Mouse (Mus musculus): ENCODE measurements at regions not wholly inside any gene's neighbourhood (a gene's known extent, or its start where the extent isn't known, plus 50 kb on each side); places are given as distances from the start of the nearest gene placed in this dataset.

GRCm38 (mm10) chr6:31840621-31841020, 209.4 kb upstream of the 1700012A03Rik start:
- no peak overlapping the region for H3K9ac ChIP-seq (replicated peaks; ENCODE audit: low read length, poor library complexity, severe bottlenecking)
- H3K36me3 ChIP-seq (ENCODE audit: insufficient read depth, low read length): no peaks in the 10 kb centered on the region
- no peak overlapping the region for H3K4me3 ChIP-seq (ENCODE audit: low read depth, low read length)
- H3K27me3 ChIP-seq (ENCODE audit: insufficient read depth, low read length): no peaks in the 10 kb centered on the region
- ATAC-seq (ENCODE audit: low FRiP score): no peak
- DNase-seq (ENCODE audit: low spot score): no peak
- H3K4me1 ChIP-seq (ENCODE audit: insufficient read depth, low read length): no peaks in the 10 kb centered on the region
- no peak overlapping the region for H3K4me2 ChIP-seq (ENCODE audit: low read depth, low read length, poor library complexity, severe bottlenecking)
- TF ChIP-seq CTCF (IDR thresholded peaks at IDR 0.05): peak; percentile 22
- H3K9me3 ChIP-seq (ENCODE audit: low read length): no peaks in the 10 kb centered on the region
- H3K27ac ChIP-seq (ENCODE audit: low read depth, low read length): no peak overlapping the region
- 88% methylated on average over 4 of the region's 4 CpGs for WGBS

GRCm38 (mm10) chr6:31838588-31838987, 211.5 kb upstream of the 1700012A03Rik start:
- DNase-seq (ENCODE audit: low spot score): no peak
- 68% methylated on average over 1 of the region's 1 CpGs for WGBS
- Histone ChIP-seq H3K36me3 (ENCODE audit: insufficient read depth, low read length) (no peaks in the 10 kb centered on the region), H3K9me3 (ENCODE audit: low read length) (no peaks in the 10 kb centered on the region), H3K4me1 (ENCODE audit: insufficient read depth, low read length) (no peaks in the 10 kb centered on the region), H3K27ac (ENCODE audit: low read depth, low read length) (no peak overlapping the region), H3K4me3 (ENCODE audit: low read depth, low read length) (no peak overlapping the region), H3K9ac (replicated peaks; ENCODE audit: low read length, poor library complexity, severe bottlenecking) (no peak overlapping the region), H3K4me2 (ENCODE audit: low read depth, low read length, poor library complexity, severe bottlenecking) (no peak overlapping the region), H3K27me3 (ENCODE audit: insufficient read depth, low read length) (no peaks in the 10 kb centered on the region)
- peak; percentile 58 for TF ChIP-seq CTCF (IDR thresholded peaks at IDR 0.05)
- no peak for ATAC-seq (ENCODE audit: low FRiP score)

DNA sequence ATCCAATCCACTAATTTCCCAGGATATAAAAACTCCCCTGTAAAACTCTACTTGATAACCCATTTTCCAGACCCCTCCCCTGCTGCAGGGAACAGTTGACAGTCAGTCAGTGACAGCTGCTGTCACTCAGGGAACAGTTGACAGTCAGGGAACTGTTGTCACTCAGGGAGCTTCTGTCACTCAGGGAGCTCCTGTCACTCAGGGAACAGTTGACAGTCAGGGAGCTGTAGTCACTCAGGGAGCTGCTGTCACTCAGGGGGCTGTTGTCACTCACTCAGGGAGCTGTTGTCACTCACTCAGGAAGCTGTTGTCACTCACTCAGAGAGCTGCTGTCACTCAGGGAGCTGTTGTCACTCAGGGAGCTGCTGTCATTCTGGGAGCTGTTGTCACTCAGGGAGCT, 214.3 kb upstream of the 1700012A03Rik start:
- no peaks in the 10 kb centered on the region for H3K4me1 ChIP-seq (ENCODE audit: insufficient read depth, low read length)
- ATAC-seq (ENCODE audit: low FRiP score): no peak
- H3K4me2 ChIP-seq (ENCODE audit: low read depth, low read length, poor library complexity, severe bottlenecking): no peak overlapping the region
- H3K27ac ChIP-seq (ENCODE audit: low read depth, low read length): no peak overlapping the region
- H3K9me3 ChIP-seq (ENCODE audit: low read length): no peaks in the 10 kb centered on the region
- no peak overlapping the region for H3K4me3 ChIP-seq (ENCODE audit: low read depth, low read length)
- TF ChIP-seq CTCF (IDR thresholded peaks at IDR 0.05): no peak
- H3K36me3 ChIP-seq (ENCODE audit: insufficient read depth, low read length): no peaks in the 10 kb centered on the region
- no peak for DNase-seq (ENCODE audit: low spot score)
- H3K27me3 ChIP-seq (ENCODE audit: insufficient read depth, low read length): no peaks in the 10 kb centered on the region
- H3K9ac ChIP-seq (replicated peaks; ENCODE audit: low read length, poor library complexity, severe bottlenecking): no peak overlapping the region

DNA sequence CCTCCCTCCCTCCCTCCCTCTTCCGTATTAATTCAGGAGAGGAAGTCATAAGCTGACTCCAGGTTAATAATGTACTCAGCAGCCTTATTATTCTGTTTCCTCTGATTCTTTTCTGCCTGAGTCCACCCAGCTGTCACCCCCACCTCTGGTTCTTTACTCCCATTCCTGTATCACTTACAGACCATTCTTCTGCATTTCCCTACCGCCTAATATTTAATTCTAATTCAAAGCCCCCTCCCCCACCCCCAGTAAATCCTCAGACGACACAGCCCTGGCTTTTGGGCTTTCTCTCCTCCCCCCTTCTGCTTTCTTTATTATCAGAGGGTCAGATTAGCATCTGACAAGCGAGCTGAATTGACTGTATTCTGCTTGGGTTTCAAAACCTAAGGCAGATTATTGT, 215.5 kb upstream of the 1700012A03Rik start:
- H3K4me1 ChIP-seq (ENCODE audit: insufficient read depth, low read length): no peaks in the 10 kb centered on the region
- no peak overlapping the region for H3K4me2 ChIP-seq (ENCODE audit: low read depth, low read length, poor library complexity, severe bottlenecking)
- H3K9me3 ChIP-seq (ENCODE audit: low read length): no peaks in the 10 kb centered on the region
- ATAC-seq (ENCODE audit: low FRiP score): no peak
- no peaks in the 10 kb centered on the region for H3K27me3 ChIP-seq (ENCODE audit: insufficient read depth, low read length)
- WGBS: 8% methylated on average over 3 of the region's 4 CpGs
- TF ChIP-seq CTCF (IDR thresholded peaks at IDR 0.05): no peak
- no peak overlapping the region for H3K27ac ChIP-seq (ENCODE audit: low read depth, low read length)
- H3K4me3 ChIP-seq (ENCODE audit: low read depth, low read length): no peak overlapping the region
- no peak for DNase-seq (ENCODE audit: low spot score)
- no peaks in the 10 kb centered on the region for H3K36me3 ChIP-seq (ENCODE audit: insufficient read depth, low read length)
- H3K9ac ChIP-seq (replicated peaks; ENCODE audit: low read length, poor library complexity, severe bottlenecking): no peak overlapping the region

DNA sequence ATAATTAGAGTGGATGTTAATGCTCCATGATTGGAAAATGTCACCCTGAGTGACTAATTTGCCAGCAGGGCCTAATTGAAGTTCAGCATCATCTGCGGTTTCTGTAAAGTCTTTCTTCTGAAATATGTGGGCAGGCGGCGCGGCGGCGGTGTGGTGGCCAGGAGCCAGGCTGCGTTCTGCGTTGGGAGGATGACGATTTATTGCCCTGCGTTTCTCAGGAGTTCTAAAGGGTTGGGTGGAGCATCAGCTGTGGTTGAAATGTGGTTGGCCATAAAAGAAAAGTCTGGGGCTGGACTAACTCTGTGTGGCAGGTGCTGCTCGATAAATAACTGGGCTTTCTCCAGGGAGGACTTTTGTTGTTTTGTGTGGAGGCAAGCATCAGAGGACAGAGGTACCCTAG, 219.4 kb upstream of the 1700012A03Rik start:
- Histone ChIP-seq H3K9ac (replicated peaks; ENCODE audit: low read length, poor library complexity, severe bottlenecking) (no peak overlapping the region), H3K27me3 (ENCODE audit: insufficient read depth, low read length) (no peaks in the 10 kb centered on the region), H3K4me2 (ENCODE audit: low read depth, low read length, poor library complexity, severe bottlenecking) (no peak overlapping the region), H3K27ac (ENCODE audit: low read depth, low read length) (no peak overlapping the region), H3K9me3 (ENCODE audit: low read length) (no peaks in the 10 kb centered on the region), H3K36me3 (ENCODE audit: insufficient read depth, low read length) (no peaks in the 10 kb centered on the region), H3K4me1 (ENCODE audit: insufficient read depth, low read length) (no peaks in the 10 kb centered on the region), H3K4me3 (ENCODE audit: low read depth, low read length) (no peak overlapping the region)
- ATAC-seq (ENCODE audit: low FRiP score) (no peak), DNase-seq (ENCODE audit: low spot score) (no peak)
- WGBS: 89% methylated on average over 11 of the region's 11 CpGs
- no peak for TF ChIP-seq CTCF (IDR thresholded peaks at IDR 0.05)

- Histone ChIP-seq H3K27me3 (ENCODE audit: insufficient read depth, low read length) (no peaks in the 10 kb centered on the region), H3K36me3 (ENCODE audit: insufficient read depth, low read length) (no peaks in the 10 kb centered on the region), H3K4me2 (ENCODE audit: low read depth, low read length, poor library complexity, severe bottlenecking) (no peak overlapping the region), H3K9me3 (ENCODE audit: low read length) (no peaks in the 10 kb centered on the region), H3K9ac (replicated peaks; ENCODE audit: low read length, poor library complexity, severe bottlenecking) (no peak overlapping the region), H3K4me1 (ENCODE audit: insufficient read depth, low read length) (no peaks in the 10 kb centered on the region), H3K4me3 (ENCODE audit: low read depth, low read length) (no peak overlapping the region), H3K27ac (ENCODE audit: low read depth, low read length) (no peak overlapping the region)
- ATAC-seq (ENCODE audit: low FRiP score) (no peak), DNase-seq (ENCODE audit: low spot score) (no peak)
- WGBS: 83% methylated on average over 5 of the region's 5 CpGs
- no peak for TF ChIP-seq CTCF (IDR thresholded peaks at IDR 0.05)
These were observed 226.4 kb upstream of the 1700012A03Rik start for GRCm38 (mm10) chr6:31823616-31824015.

Measured in midbrain, postnatal 0 days (tissue).